Mouse (Mus musculus) spleen, adult 2 months (tissue): ENCODE data around the gene Bhlhb9. TPM values are rescaled to one million over a fixed set of nuclear protein-coding genes. Genes with fewer than 3 reads are reported as not detected.

ENCODE experiments used
- DNase-seq, 2 experiments: peaks; one replicate each; pipeline versions ENCODE4 v3.0.0 to v3.0.0-alpha.2; 2012 to 2021; ENCODE audit warnings: low spot score in 2 of 2, low read depth in 1 of 2
- H3K27ac ChIP-seq: fragments of 200-500 bp; 2 replicates; pipeline ENCODE4 v1.5.1; 2012; ENCODE audit warnings: low read length, inconsistent platforms; ENCODE audit not compliant: insufficient read depth
- H3K27me3 ChIP-seq: fragments of 200-500 bp; 2 replicates; pipeline ENCODE4 v1.6.1; 2012; ENCODE audit warnings: mild to moderate bottlenecking, moderate library complexity, low read length, inconsistent platforms; ENCODE audit not compliant: control insufficient read depth, insufficient read depth
- H3K36me3 ChIP-seq: fragments of 200-500 bp; 2 replicates; pipeline ENCODE4 v1.6.1; 2012; ENCODE audit warnings: mild to moderate bottlenecking, low read length, inconsistent platforms; ENCODE audit not compliant: control insufficient read depth, insufficient read depth
- H3K4me1 ChIP-seq: fragments of 200-500 bp; 2 replicates; pipeline ENCODE4 v1.6.1; 2011; ENCODE audit warnings: inconsistent platforms; ENCODE audit not compliant: control insufficient read depth, insufficient read depth, insufficient read length
- H3K4me3 ChIP-seq: fragments of 200-500 bp; 2 replicates; pipeline ENCODE4 v1.5.1; 2011; ENCODE audit warnings: mild to moderate bottlenecking, inconsistent platforms; ENCODE audit not compliant: insufficient read depth, insufficient read length; ENCODE audit errors: extremely low read depth
- CTCF ChIP-seq: fragments of 200-500 bp; IDR thresholded peaks from 2 replicates; pipeline ENCODE4 v1.5.1; 2011; ENCODE audit warnings: mild to moderate bottlenecking, inconsistent platforms; ENCODE audit not compliant: insufficient read depth, insufficient read length, insufficient replicate concordance; ENCODE audit errors: extremely low read depth
- POLR2A ChIP-seq: fragments of 200-500 bp; IDR thresholded peaks from 2 replicates; pipeline ENCODE4 v1.6.1; 2011; ENCODE audit warnings: low read depth, low read length, inconsistent platforms
- WGBS: fragments of 180-500 bp; shearing (Covaris S2); methylation state at CpG from one replicate; pipeline ENCODE4 v1.1.7; 2018; 5-methylcytosine and 5-hydroxymethylcytosine counted together
- polyA plus RNA-seq: library from polyadenylated mRNA; depleted of rRNA; stranded (reverse); fragments of >200 nt; gene quantifications from 2 replicates; pipeline ENCODE4 v1.2.3, GENCODE M21; 2012; rRNA removed

Gene Bhlhb9
- polyA plus RNA-seq, 1 experiment = 1.4 TPM

DNA sequence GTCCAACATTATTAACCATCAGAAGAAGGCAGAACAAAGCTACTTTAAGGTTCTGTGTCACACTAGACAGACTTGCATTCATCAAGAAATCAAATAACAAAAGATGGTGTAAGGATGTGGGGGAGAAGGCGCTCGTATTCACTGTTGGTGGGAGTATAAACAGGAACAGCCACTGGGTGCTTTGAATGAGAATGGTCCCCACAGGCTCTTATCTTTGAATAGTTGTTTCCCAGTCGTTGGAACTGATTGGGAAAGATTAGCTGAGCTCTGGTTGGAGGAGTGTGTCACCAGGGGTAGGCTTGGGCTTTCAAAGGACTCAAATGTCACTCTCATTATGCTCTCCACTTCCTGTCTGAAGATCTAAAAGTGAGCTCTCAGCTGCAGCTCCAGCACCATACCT, 128.5 kb downstream of the Bhlhb9 start:
- H3K4me3 ChIP-seq = no peak overlapping the region
- 63% methylated on average over 3 of the region's 3 CpGs for WGBS
- no peaks in the 10 kb centered on the region for H3K36me3 ChIP-seq
- H3K4me1 ChIP-seq = no peaks in the 10 kb centered on the region
- TF ChIP-seq CTCF (no peak), POLR2A (no peak)
- no peaks in the 10 kb centered on the region for H3K27me3 ChIP-seq
- H3K27ac ChIP-seq = no peak overlapping the region
- no peak for DNase-seq

DNA sequence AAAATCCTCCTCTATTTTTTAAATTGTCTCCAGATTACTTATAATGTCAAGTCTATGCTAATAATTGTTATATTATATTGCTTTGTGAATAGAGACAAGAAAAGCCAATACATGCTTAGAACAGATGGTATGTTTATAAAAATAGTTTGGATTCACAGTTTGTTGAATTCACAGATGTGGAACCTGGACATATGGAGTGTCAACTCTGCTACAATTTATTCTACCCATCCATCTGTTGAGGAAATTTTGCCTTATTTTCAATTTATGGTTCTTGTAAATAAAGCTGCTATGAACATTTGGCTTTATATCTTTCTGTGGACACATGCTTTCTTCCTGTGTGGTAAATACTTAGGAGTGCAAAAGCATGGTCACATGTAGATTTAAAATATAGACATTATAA, 131.2 kb downstream of the Bhlhb9 start:
- Histone ChIP-seq H3K27me3 (no peaks in the 10 kb centered on the region), H3K4me1 (no peaks in the 10 kb centered on the region)
- no peak for TF ChIP-seq CTCF
- no peak for TF ChIP-seq POLR2A

DNA sequence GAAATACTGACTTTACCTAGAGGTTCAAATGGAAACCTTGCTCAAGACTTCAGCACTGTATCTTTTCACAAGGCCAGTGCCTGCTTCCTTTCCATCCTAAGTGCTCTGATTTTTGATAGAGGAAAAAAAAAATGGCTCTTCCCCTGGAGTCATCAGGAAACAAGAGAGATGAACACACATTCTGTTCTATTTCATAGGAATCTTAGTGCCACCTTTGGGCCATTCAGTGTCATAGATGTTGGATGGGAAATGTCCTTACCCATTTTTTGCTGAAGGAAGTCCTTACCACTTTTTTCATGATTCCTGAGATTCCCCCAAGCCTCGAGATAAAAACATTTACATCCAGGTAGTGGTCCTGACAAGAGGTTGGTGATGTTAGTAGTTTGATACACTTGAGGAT, 139.1 kb downstream of the Bhlhb9 start:
- H3K4me1 ChIP-seq = no peaks in the 10 kb centered on the region
- no peak for DNase-seq
- WGBS = 45% methylated on average over 1 of the region's 1 CpGs
- H3K4me3 ChIP-seq = no peak overlapping the region
- no peak for TF ChIP-seq CTCF
- no peak for TF ChIP-seq POLR2A
- H3K36me3 ChIP-seq = no peaks in the 10 kb centered on the region
- H3K27me3 ChIP-seq = no peaks in the 10 kb centered on the region
- no peak overlapping the region for H3K27ac ChIP-seq

More for the DNA sequence above, 131.2 kb downstream of the Bhlhb9 start:
- DNase-seq = no peak
- Histone ChIP-seq H3K36me3 (no peaks in the 10 kb centered on the region), H3K4me3 (no peak overlapping the region), H3K27ac (no peak overlapping the region)

Other genes with a start within 250 kb of the Bhlhb9 start
- 0.12 TPM in 1 of 2 replicates, not detected in the other for gene Nxf7, start 198.8 kb upstream of the Bhlhb9 start, polyA plus RNA-seq
- gene Prame, start 169.9 kb upstream of the Bhlhb9 start, polyA plus RNA-seq = not detected in 2 replicates
- gene Tcp11x2, start 103.8 kb upstream of the Bhlhb9 start, polyA plus RNA-seq = not detected in 2 replicates
- gene Tmsb15a, start 72.3 kb upstream of the Bhlhb9 start, polyA plus RNA-seq = not detected in 2 replicates
- gene Armcx5, start 54.9 kb upstream of the Bhlhb9 start, polyA plus RNA-seq = 0.89 and 0.96 TPM in 2 replicates
- 8.5 and 10.0 TPM in 2 replicates for gene Gprasp1, start 54.9 kb upstream of the Bhlhb9 start, polyA plus RNA-seq
- gene Gprasp2, start 41.4 kb downstream of the Bhlhb9 start, polyA plus RNA-seq = 1.8 TPM in 2 replicates
- gene Arxes2, start 196.2 kb downstream of the Bhlhb9 start, polyA plus RNA-seq = 1.2 and 1.7 TPM in 2 replicates
- 0.28 and 0.29 TPM in 2 replicates for gene Arxes1, start 235.8 kb downstream of the Bhlhb9 start, polyA plus RNA-seq